Comparison of ENCODE assay signal across 8 mouse cellular contexts in the genomic region with DNA sequence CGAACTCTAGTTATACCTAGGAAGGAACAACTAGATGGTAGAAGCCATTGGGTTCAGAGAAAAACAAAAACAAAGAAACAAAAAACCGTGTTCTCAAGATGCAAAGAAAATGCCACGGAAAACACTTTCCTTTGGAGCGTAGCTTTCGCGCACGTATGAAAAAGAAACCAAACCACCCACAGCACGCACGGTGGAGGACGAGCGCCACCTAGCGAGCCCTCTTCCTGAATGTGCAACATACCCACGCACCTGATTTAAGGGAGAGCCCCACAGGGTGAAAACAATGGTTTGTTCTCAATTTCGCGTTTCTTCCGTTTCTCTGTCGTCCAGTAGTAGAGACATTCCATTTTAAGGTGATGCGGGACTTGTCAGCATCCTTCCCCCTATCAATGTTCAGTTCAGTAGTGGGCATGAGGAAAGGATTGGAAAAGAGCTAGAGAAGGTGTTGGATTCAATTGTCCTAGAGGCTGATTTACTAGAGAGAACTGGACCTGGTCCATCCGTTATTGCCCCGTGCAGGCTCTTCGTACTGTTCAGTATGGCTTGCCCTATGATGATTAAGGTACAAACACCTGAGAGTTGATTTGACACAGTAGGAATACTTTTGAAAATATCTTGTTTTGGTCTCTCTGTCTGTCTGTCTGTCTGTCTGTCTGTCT. TPM values are rescaled to one million over a fixed set of nuclear protein-coding genes. Genes with fewer than 3 reads are reported as not detected.
DNase-seq lines count a peak whose midpoint lies in the region; ATAC-seq and TF ChIP-seq lines count a peak whose summit lies in the region.

No protein-coding gene starts in this region.

- peaks cover 15% of the 10 kb centered on the region; the same call in 1 of the 2 replicates for H3K4me1 ChIP-seq in embryonic facial prominence, embryonic 14.5 days (ENCODE audit: control insufficient read depth, insufficient read depth, low read length)
- H3K4me1 ChIP-seq in limb, embryonic 14.5 days (ENCODE audit: control insufficient read depth, insufficient read depth, low read length) = peaks cover 13% of the 10 kb centered on the region
- peaks cover 5% of the 10 kb centered on the region; the same call in 1 of the 2 replicates for H3K4me1 ChIP-seq in midbrain, postnatal 0 days (ENCODE audit: insufficient read depth, low read length)

- H3K4me3 ChIP-seq in embryonic facial prominence, embryonic 14.5 days (ENCODE audit: low read depth, low read length) = peak overlapping the region; percentile 34
- H3K4me3 ChIP-seq in limb, embryonic 14.5 days (replicated peaks; ENCODE audit: low read length) = peak overlapping the region; percentile 27
- peak overlapping the region; percentile 17; the same call in 1 of the 2 replicates for H3K4me3 ChIP-seq in midbrain, postnatal 0 days (ENCODE audit: low read depth, low read length)

- whole genome bisulfite sequencing in embryonic facial prominence, embryonic 14.5 days = 5% methylated on average over 21 of the region's 21 CpGs
- 4% methylated on average over 21 of the region's 21 CpGs for WGBS in limb, embryonic 14.5 days
- 4% methylated on average over 21 of the region's 21 CpGs for WGBS in midbrain, postnatal 0 days

- peak overlapping the region; percentile 54 for H3K4me2 ChIP-seq in embryonic facial prominence, embryonic 14.5 days (ENCODE audit: low read depth, low read length)
- peak overlapping the region; percentile 42 for H3K4me2 ChIP-seq in limb, embryonic 14.5 days (replicated peaks; ENCODE audit: low read depth, low read length, severe bottlenecking)
- peak overlapping the region; percentile 39 for H3K4me2 ChIP-seq in midbrain, postnatal 0 days (ENCODE audit: low read depth, low read length, poor library complexity, severe bottlenecking)

- no peaks in the 10 kb centered on the region for H3K36me3 ChIP-seq in embryonic facial prominence, embryonic 14.5 days (ENCODE audit: control insufficient read depth, insufficient read depth, low read length)
- no peaks in the 10 kb centered on the region for H3K36me3 ChIP-seq in limb, embryonic 14.5 days (ENCODE audit: control insufficient read depth, insufficient read depth, low read length)
- H3K36me3 ChIP-seq in midbrain, postnatal 0 days (ENCODE audit: insufficient read depth, low read length) = no peaks in the 10 kb centered on the region

- TF ChIP-seq CTCF in midbrain, postnatal 0 days (IDR thresholded peaks at IDR 0.05) = peak; percentile 99

- H3K27me3 ChIP-seq in embryonic facial prominence, embryonic 14.5 days (replicated peaks; ENCODE audit: control insufficient read depth, insufficient read depth, low read length) = peaks cover 51% of the 10 kb centered on the region
- H3K27me3 ChIP-seq in limb, embryonic 14.5 days (ENCODE audit: control insufficient read depth, insufficient read depth, low read length) = peaks cover 57% of the 10 kb centered on the region
- H3K27me3 ChIP-seq in midbrain, postnatal 0 days (ENCODE audit: insufficient read depth, low read length) = peaks cover 45% of the 10 kb centered on the region

- H3K9me3 ChIP-seq in embryonic facial prominence, embryonic 14.5 days (ENCODE audit: control insufficient read depth, low read length) = no peaks in the 10 kb centered on the region
- H3K9me3 ChIP-seq in limb, embryonic 14.5 days (ENCODE audit: control insufficient read depth, low read length) = no peaks in the 10 kb centered on the region
- no peaks in the 10 kb centered on the region for H3K9me3 ChIP-seq in midbrain, postnatal 0 days (ENCODE audit: low read length)

- peak; percentile 66 for ATAC-seq in embryonic facial prominence, embryonic 14.5 days (ENCODE audit: low read depth)
- ATAC-seq in limb, embryonic 14.5 days (ENCODE audit: low FRiP score, low read depth) = peak; percentile 64; the same call in 1 of the 2 replicates
- ATAC-seq in midbrain, postnatal 0 days (ENCODE audit: low FRiP score) = peak; percentile 82

- 0 out of 2 replicates have a peak, but pooled peaks have one; percentile 34 for TF ChIP-seq POLR2A in limb, embryonic 14.5 days (IDR thresholded peaks at IDR 0.05; ENCODE audit: borderline replicate concordance, extremely low read depth, insufficient read depth, insufficient read length)

- DNase-seq in 3134 (ENCODE audit: extremely low read depth, insufficient read length, low spot score) = peak; percentile 55
- DNase-seq in adrenal gland, postnatal 4 days (ENCODE audit: low spot score in 2 of 2) = peak; percentile 66 to 70
- peak; percentile 89 for DNase-seq in embryonic facial prominence, embryonic 14.5 days (ENCODE audit: low spot score)
- peak; percentile 77 for DNase-seq in heart, adult 8-10 months (ENCODE audit: low spot score)
- peak; percentile 90 for DNase-seq in kidney, adult 9 months
- peak; percentile 94 for DNase-seq in limb, embryonic 14.5 days (ENCODE audit: low spot score)
- peak; percentile 91 for DNase-seq in midbrain, postnatal 0 days (ENCODE audit: low spot score)
- DNase-seq in spleen, postnatal 14 days (ENCODE audit: low spot score in 2 of 2) = peak; percentile 61 to 77

- H3K27ac ChIP-seq in embryonic facial prominence, embryonic 14.5 days (replicated peaks; ENCODE audit: low read depth, low read length) = no peak overlapping the region
- no peak overlapping the region for H3K27ac ChIP-seq in limb, embryonic 14.5 days (replicated peaks; ENCODE audit: low read depth, low read length)
- no peak overlapping the region for H3K27ac ChIP-seq in midbrain, postnatal 0 days (ENCODE audit: low read depth, low read length)

- no peak overlapping the region for H3K9ac ChIP-seq in embryonic facial prominence, embryonic 14.5 days (ENCODE audit: low read depth, low read length)
- no peak overlapping the region for H3K9ac ChIP-seq in limb, embryonic 14.5 days (ENCODE audit: low read depth, low read length, severe bottlenecking)
- H3K9ac ChIP-seq in midbrain, postnatal 0 days (replicated peaks; ENCODE audit: low read length, poor library complexity, severe bottlenecking) = no peak overlapping the region

RNA-seq across cellular contexts. Expression of gene Nkx3-2, which starts 4.2 kb away (rescaled TPM):
- not detected for total RNA-seq in adrenal gland, postnatal 4 days (2021)
- 1.2 and 1.6 TPM in 2 replicates for polyA plus RNA-seq in embryonic facial prominence, embryonic 14.5 days (2014; fragmentation: Nextera tagmentation; extraction: Ambion mirVana)
- not detected for total RNA-seq in heart, adult 8-10 months (2022)
- polyA plus RNA-seq in limb, embryonic 14.5 days (2012; rRNA removed) = 10.4 and 14.6 TPM in 2 replicates
- polyA plus RNA-seq in limb, embryonic 14.5 days (2014; fragmentation: Nextera tagmentation; extraction: Ambion mirVana) = 5.7 and 6.7 TPM in 2 replicates
- not detected in 2 replicates for total RNA-seq in midbrain, postnatal 0 days (2014; rRNA removed)
- not detected in 2 replicates for polyA plus RNA-seq in midbrain, postnatal 0 days (2015; fragmentation: Nextera tagmentation; extraction: Ambion mirVana)
